Mouse (Mus musculus) brain, embryonic 18.5 days (tissue): ENCODE results near the gene Mapk3.

Experiments used
- DNase-seq: peaks from one replicate; pipeline ENCODE4 v3.0.0-alpha.2; 2012; ENCODE audit warnings: low read depth, low spot score

Gene Mapk3

DNA sequence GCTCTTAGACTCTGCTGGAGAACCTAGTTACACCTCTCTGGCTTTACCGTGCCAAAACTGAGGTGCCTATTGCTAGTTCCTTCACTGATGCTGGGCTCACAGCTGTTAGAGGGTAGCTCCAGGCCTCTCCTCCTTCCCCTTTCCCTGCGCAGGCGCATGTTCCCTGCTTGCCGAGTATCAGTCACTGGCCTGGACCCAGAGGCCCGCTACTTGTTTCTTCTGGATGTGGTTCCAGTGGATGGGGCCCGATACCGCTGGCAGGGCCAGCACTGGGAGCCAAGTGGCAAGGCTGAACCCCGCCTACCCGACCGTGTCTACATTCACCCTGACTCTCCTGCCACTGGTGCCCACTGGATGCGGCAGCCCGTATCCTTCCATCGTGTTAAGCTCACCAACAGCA is 23.3 kb downstream of the Mapk3 start:
- no peak for DNase-seq

DNA sequence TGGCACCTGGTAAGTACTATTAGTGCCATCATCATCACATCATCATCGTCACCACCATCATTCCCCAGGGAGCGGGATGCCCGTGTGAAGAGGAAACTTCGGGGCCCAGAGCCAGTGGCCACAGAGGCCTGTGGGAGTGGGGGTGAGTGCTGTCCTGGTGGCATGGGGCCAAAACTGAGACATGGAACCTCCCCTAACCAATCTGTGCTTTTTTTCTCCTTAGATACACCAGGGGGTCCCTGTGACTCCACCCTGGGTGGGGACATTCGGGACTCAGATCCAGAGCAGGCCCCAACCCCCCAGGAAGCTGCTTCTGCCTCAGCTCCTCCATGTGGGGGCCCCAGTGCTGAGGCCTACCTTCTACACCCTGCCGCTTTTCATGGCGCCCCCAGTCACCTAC is 25.1 kb downstream of the Mapk3 start:
- DNase-seq = no peak

- no peak for DNase-seq
Measured at GRCm38 (mm10) chr7:126785056-126785455, 25.7 kb downstream of the Mapk3 start.

- DNase-seq = no peak
Measured at GRCm38 (mm10) chr7:126786142-126786541, 26.7 kb downstream of the Mapk3 start.

DNA sequence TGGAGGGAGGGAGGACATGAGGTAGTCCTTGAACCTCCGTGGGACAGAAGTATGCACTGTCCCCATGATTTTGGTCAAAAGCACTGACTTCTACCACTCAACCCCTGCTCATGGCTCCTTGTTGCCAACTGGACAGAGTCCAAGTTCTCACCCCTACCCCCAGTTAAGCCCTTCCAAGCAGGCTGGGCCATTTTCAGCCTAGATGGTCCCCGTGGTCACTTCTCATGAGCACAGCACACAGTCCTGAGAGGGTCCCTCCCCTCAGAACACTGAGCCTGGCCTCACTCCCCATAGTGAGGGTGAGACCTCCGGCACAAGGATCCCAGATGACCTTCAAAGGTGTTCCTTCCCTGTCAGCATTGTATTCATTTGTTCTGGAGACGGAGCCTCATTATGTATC is 29.7 kb downstream of the Mapk3 start:
- DNase-seq = no peak

DNA sequence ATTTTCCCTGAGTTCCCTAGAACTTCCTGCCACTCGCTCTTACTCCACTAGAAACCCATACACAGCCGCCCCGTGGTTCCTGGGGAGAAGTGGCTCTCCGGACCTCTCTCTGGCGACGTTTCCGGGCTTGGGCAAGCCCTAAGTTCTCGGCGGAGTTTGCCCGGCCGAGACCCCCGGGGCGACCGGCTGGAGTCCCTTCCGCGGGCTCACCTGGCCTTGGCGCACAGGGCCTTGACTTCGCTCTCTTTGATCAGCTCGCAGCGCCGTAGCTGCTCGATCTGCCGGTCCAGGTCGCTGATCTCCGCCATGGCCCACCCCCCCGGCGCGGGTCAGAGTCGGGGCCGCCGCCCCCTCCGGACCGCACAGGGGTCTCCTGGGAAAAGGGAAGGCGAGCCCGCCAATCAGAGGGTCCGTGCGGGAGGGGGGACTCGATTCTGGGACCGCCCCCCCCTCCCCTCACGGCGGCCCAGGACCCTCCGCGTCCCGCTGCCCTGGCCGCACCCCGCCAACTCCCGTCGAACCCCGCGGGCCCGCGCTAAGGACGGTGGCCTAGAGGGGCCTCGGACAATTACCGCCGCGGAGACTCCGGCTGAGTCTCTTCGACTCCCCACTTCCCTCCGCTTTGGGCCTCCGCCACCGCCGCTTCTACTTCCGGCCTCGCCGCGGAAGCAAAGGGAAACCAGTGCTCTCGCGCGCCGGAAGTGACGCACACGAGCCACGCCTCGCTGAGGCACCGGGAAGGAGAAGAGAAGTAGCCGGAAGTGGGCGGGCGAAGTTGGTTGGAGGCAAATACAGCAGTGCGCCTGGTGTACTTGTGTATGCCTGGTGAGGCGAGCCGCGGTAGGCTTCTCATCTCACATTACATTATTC is 32.7 kb downstream of the Mapk3 start, which contains the start of gene Ppp4c:
Ppp4c (minus strand) TSS at position 646 of the 870 bp plus-strand sequence.
- DNase-seq = peak; percentile 93

DNA sequence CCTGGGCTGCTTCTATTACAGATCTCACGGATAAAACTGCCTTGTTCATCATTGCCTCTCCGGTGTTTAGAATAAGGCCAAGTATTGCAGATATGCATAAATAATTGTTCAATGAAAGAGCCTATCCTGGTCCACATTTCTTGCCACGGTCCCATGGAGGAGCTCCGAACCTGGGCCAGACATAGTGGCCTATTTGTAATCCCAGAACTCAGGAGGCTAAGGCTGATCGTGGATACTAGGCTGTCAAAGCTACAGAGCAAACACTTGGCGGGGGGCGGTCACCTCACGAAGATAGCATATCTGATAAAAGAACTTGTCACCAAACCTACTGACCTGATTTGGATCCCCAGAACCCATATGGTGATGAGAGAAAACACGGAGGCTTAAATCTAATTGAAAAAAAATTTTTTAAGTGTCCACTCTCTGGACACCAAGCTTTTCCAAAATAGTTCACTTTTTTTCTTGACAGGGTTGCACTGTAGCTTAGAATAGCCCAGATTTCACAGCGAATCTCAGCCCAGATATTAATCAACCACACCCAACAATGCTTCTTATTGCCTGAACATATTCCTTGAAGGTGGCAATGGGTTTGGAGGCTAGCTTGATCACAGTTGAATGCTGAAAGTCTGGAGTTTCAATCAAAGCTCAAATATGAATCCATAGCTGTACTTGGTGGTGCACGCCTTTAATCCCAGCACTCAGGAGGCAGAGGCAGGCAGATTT is 33.5 kb downstream of the Mapk3 start:
- no peak for DNase-seq

DNA sequence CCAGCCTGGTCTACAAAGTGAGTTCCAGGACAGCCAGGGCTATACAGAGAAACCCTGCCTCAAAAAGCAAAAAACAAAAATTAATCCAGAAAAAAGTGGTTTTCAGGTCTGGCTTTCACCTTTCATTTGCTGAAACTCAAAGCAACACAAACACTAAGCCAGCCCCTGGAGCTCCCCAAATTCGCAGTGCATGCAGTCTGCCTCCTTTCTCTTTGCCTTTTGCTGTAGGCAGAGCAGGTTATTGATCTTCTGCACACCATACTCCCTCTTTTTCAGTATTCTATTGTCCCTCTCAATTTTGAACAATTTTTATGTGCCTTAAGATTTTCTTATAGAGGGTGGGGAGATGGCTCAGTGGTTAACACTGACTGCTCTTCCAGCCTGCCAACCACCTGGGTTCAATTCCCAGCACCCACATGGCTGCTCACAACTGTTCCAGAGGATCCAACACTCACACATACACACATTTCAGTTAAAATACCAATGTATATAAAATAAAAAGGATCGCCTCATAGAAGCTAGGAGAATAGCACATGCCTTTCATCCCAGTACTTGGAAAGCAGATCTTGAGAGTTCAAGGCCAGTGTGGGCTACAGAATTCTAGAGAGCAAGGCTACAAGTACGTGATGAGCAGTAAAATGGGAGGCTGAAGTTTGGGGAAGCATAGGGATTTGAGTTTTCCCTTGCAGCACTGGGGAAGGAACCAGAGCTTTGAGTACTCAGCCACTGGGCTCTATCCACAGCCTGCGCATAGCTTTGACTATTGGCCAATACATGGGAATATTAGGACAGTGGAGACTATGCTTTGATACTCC is 34.3 kb downstream of the Mapk3 start:
- DNase-seq = no peak

GRCm38 (mm10) chr7:126794271-126794605 is 34.8 kb downstream of the Mapk3 start:
- no peak for DNase-seq

GRCm38 (mm10) chr7:126795387-126796317 is 36.3 kb downstream of the Mapk3 start:
- no peak for DNase-seq

DNA sequence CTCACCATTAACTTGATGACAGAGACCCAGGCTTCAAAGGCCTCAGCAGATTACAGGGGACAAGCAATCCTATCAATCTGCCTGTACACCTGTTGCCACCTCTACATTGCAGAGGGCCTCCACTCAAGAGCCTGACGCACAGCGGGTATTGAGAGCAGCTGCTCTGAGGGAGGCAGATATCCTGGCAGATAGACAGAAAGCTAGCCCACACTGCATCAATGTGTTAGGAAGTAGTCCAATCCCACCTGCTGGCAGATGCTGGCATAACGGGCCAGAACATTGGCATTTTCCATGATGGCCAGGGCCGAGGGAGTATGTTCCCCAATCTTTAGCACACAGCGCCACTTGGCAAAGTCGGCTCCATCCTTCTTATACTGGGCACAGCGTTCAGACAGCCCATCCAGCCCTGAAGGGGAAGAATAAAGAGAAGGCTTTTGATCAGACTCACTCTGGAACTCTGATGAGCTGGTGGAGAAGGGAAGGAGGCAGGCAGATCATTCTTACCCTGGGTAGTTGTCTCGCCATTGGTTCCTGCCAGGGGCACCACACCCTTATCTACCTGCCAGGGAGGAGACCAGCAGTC is 37.0 kb downstream of the Mapk3 start:
- DNase-seq = no peak

DNA sequence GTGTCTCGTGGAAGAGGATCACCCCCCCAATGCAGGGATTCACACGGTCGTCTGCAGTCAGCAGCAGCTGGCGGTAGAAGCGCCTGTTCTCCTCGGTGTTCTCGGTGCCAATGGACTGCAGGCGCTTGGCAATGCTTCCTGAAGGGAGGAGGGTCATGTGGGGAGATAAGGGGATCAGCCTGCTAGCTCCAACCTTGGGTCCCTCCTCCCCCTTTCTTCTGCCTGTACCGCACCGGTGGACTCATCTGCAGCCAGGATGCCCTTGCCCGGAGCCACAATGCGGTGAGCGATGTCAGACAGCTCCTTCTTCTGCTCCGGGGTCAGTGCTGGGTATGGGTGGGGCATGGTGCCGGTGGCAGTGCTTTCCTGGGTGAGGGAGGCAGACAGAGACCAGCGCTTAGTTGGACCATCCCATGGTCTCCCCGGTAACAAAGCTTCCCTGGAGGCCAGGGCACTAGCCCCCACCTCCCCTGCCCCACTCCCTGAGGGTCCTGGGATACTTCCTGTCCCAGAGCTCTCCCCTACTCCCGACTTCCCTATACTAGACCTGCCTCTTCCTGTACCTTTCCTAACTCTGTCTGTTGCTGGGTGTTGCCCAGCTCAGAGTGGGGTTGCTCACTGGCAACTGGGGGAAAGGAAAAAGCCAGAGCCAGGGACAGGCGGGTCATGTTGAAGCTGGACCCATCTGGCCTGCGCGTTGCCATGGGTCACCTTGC is 38.2 kb downstream of the Mapk3 start, which contains the start of gene Fam57b:
Fam57b (plus strand) TSS at position 258 of the 716 bp plus-strand sequence.
- DNase-seq = no peak

DNA sequence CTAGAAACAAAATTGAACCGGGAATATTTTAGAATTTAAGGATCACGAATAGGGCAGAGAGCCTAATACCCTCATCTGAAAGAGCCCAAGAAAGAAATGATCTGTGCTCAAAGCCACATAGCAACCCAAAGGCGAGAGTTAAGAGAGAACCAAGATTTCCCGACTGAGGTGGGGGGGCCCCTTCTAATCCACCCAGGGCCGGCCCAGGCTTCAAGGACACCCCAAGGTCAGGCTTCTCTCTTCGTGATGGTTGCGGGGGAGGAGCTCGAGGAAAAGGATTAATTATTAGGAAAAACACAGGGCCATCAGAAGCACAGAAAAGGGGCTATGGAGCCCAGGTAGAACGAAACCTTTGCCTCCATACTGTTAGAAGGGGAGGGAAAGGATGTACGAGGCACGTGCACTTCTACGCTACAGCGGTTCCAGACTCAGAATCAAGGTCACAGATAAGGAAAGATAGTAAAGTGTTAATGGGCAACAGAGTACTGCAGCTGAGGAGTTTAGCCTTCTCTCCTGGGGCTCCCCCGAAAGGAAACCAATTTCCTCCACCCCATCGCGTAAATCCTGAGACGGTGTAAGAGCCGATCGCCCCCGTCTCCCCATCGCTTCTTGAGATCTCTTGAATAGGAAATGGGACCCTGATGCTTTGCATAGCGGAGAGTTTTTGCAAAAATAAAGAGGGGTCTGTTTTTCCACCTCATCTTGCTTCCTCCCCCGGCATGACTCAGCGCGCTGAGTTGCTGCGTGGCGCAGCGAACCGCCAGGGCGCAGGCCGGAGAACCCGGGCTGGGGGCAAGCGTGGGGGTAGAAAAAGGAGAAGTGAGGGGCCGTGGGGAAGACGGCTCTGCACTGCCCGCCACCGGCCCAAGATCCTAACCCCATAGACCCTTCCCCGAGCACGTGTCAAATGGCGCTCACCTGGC is 39.0 kb downstream of the Mapk3 start:
- no peak for DNase-seq

DNA sequence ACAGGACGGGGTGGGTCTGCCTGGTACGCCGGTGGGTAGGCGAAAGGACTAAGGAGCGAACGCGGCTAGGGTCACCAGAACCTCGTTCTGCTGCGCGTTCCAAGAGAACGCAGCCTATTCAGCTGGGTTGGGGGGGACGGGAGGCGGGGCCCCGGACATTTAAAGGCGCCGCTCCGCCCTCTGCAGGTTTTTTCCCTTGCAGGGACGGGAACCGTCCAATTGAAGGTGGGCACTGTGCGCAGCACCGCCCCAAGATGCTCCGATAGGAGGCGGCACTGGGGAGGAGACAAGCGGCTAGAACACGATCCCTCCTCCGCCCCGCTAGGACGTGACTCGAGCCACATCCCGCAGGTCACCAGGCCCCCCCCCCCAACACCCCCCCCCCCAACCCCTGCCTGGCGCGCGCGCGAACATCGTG is 39.7 kb downstream of the Mapk3 start:
- DNase-seq = peak; percentile 96

DNA sequence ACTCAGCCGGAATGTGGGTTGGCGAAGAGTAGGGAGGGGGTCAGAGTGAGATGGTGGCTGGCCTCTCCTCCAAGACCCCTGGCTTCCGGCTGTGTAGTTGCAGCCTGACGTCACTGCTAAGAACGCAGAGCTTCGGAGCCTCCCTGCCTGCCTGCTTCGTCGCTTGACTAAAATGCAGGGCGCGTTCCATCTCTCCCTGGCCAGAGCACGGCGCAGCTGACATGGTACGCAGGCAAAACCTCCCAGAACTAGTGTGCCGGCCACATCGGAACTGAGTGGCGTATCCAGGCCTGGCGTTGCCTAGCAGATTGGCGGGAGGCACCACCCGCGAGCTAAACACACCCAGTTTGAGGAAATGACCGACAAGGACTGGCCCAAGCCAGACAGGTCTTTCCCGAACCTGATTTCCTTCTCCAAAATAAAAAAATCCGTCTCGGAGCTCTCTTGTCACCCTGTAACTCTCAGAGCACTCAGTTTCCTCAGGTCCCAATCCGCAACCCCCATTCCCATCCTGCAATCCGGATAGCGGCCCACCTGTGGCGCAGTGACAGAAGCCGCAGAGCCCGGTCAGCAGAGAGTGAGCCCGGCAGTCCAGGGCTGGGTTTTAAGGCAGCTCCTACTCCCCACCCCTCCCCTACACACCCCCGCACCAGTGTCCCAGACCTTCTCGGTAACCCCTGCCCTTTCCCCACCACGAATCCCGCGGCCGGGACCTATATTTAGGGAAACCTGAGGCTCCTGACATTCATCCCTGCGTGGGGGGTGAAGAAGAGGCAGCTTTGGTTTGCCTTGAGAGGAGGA is 40.3 kb downstream of the Mapk3 start:
- peak; percentile 82 for DNase-seq

DNA sequence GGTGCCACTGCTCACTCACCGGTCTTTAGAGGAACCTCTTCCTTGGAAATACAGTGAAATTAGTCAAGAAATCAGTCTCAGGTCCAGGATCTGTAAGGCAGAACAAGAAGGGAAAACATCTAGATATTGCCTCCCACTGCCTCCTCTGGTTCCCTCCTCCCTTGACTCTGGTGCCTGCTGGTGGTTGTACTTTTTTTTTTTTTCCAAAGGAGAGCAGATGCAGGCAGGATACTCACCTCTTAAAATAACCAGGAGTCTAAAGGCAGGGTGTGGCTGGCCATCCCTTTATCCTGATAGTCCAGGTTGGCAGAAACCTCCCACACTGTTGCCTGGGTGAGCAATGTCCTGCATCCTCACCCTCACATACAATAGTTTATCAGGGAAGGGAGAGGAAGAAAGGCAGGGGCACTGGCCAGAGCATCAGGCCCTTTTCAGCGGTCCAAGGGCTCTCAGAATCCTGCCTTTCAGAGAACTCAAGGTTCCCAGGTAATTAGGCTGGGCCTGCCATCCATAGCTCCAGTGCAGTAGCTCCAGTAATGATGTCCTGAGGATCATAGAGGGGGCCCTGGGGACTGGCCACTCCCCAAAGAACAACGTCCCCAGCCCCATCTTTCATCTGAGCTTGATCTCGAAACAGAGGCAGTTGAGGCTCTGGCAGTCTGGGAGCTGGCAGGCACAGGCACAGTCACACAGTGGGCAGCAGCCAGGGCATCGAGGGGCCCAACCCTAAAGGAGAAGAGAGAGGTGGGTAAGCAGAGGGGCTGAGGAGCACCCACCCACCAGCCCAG is 41.1 kb downstream of the Mapk3 start:
- no peak for DNase-seq

GRCm38 (mm10) chr7:126801057-126801422 is 41.6 kb downstream of the Mapk3 start:
- no peak for DNase-seq
